Mouse (Mus musculus) embryonic fibroblast, embryonic 13.5 days (primary cell): ENCODE measurements around the gene Dnajc22. TPM values are rescaled to one million over a fixed set of nuclear protein-coding genes. Genes with fewer than 3 reads are reported as not detected.
A peak's percentile ranks its signal among the peaks of the same experiment; 100 is the strongest.
"Not testable (repeated sequence)": the region's sequence is repeated elsewhere in the genome, so short reads cannot be mapped to it uniquely, and the experiment has no call there.

Experiments used
- H3K27ac ChIP-seq: 2 replicates; pipeline ENCODE4 v1.5.1; 2012; ENCODE audit warnings: low read length, control low read depth, inconsistent platforms; ENCODE audit not compliant: insufficient read depth
- H3K4me1 ChIP-seq: 2 replicates; pipeline ENCODE4 v1.6.1; 2011; ENCODE audit warnings: low read length; ENCODE audit not compliant: control insufficient read depth, insufficient read depth
- H3K4me3 ChIP-seq: 2 replicates; pipeline ENCODE4 v1.5.1; 2011; ENCODE audit warnings: mild to moderate bottlenecking, control low read depth, low read length; ENCODE audit not compliant: insufficient read depth
- CTCF ChIP-seq: IDR thresholded peaks from 2 replicates; pipeline ENCODE4 v1.5.1; 2011; ENCODE audit warnings: mild to moderate bottlenecking, control low read depth, low read length, moderate library complexity, borderline replicate concordance; ENCODE audit not compliant: insufficient read depth
- POLR2A ChIP-seq: IDR thresholded peaks from 2 replicates; pipeline ENCODE4 v1.6.1; 2011; ENCODE audit warnings: low read depth, mild to moderate bottlenecking, control low read depth, low read length, moderate library complexity
- polyA plus RNA-seq: library from polyadenylated mRNA; stranded (reverse); fragments of >200 nt; gene quantifications from 2 replicates; pipeline ENCODE4 v1.2.4, GENCODE M21; 2011; ENCODE audit warnings: low read depth; ENCODE audit not compliant: missing spikeins, insufficient read length

Dnajc22 gene
- not detected in 2 replicates for polyA plus RNA-seq

- H3K4me1 ChIP-seq: no peaks in the 10 kb centered on the region
- H3K27ac ChIP-seq: no peak within 1 kb of the TSS
- TF ChIP-seq POLR2A (no peak), CTCF (no peak)
- H3K4me3 ChIP-seq: peak within 1 kb of the TSS; percentile 14; the same call in 1 of the 2 replicates
These were observed at the start of gene Dnajc22 for GRCm38 (mm10) chr15:99092870-99093269. Gene Dnajc22 (plus strand): TSS chr15:99093170.

- H3K4me3 ChIP-seq: no peak overlapping the region
- no peak for TF ChIP-seq CTCF
- no peak for TF ChIP-seq POLR2A
- no peak overlapping the region for H3K27ac ChIP-seq
- peaks cover 3% of the 10 kb centered on the region; the same call in 1 of the 2 replicates for H3K4me1 ChIP-seq
These were observed 48.1 kb upstream of the Dnajc22 start for GRCm38 (mm10) chr15:99044854-99045253.

- H3K4me3 ChIP-seq, H3K27ac ChIP-seq, H3K4me1 ChIP-seq: not testable (repeated sequence)
These were observed 47.2 kb upstream of the Dnajc22 start for GRCm38 (mm10) chr15:99045734-99046133.

GRCm38 (mm10) chr15:99049473-99050253 lies 43.3 kb upstream of the Dnajc22 start:
- peak; percentile 40; the same call in 1 of the 2 replicates for TF ChIP-seq CTCF
- TF ChIP-seq POLR2A: no peak
- 0 out of 2 replicates have a peak, but pooled peaks cover 3% of the 10 kb centered on the region for H3K4me1 ChIP-seq
- H3K27ac ChIP-seq: no peak overlapping the region
- H3K4me3 ChIP-seq: no peak overlapping the region

GRCm38 (mm10) chr15:99053373-99053772 lies 39.6 kb upstream of the Dnajc22 start:
- Histone ChIP-seq H3K27ac (no peak overlapping the region), H3K4me1 (no peaks in the 10 kb centered on the region), H3K4me3 (no peak overlapping the region)
- TF ChIP-seq CTCF: no peak
- no peak for TF ChIP-seq POLR2A

GRCm38 (mm10) chr15:99055040-99055439 lies 37.9 kb upstream of the Dnajc22 start, which contains the start of gene Prph:
Gene Prph (plus strand): TSS chr15:99055174.
- Histone ChIP-seq H3K4me3 (0 out of 2 replicates have a peak within 1 kb of the TSS, but pooled peaks have one; percentile 4), H3K27ac (no peak within 1 kb of the TSS), H3K4me1 (no peaks in the 10 kb centered on the region)
- no peak for TF ChIP-seq POLR2A
- TF ChIP-seq CTCF: no peak

GRCm38 (mm10) chr15:99055511-99055961 lies 37.4 kb upstream of the Dnajc22 start:
- Histone ChIP-seq H3K27ac (no peak overlapping the region), H3K4me3 (0 out of 2 replicates have a peak overlapping the region, but pooled peaks have one; percentile 4), H3K4me1 (no peaks in the 10 kb centered on the region)
- TF ChIP-seq CTCF: no peak
- no peak for TF ChIP-seq POLR2A

GRCm38 (mm10) chr15:99056332-99056731 lies 36.6 kb upstream of the Dnajc22 start:
- H3K4me1 ChIP-seq: no peaks in the 10 kb centered on the region
- no peak overlapping the region for H3K27ac ChIP-seq
- TF ChIP-seq POLR2A (no peak), CTCF (peak; percentile 46; the same call in 1 of the 2 replicates)
- no peak overlapping the region for H3K4me3 ChIP-seq

- TF ChIP-seq CTCF (no peak), POLR2A (no peak)
- Histone ChIP-seq H3K27ac (no peak overlapping the region), H3K4me3 (no peak overlapping the region), H3K4me1 (no peaks in the 10 kb centered on the region)
These were observed 27.3 kb upstream of the Dnajc22 start for GRCm38 (mm10) chr15:99065557-99066165.

GRCm38 (mm10) chr15:99071988-99072387 lies 21.0 kb upstream of the Dnajc22 start:
- peaks cover 4% of the 10 kb centered on the region; the same call in 1 of the 2 replicates for H3K4me1 ChIP-seq
- no peak overlapping the region for H3K4me3 ChIP-seq
- TF ChIP-seq POLR2A: no peak
- no peak for TF ChIP-seq CTCF
- H3K27ac ChIP-seq: no peak overlapping the region
